Mouse (Mus musculus) MEL-GATA-1-ER (cell line): ENCODE measurements around the gene Tctn1.

Experiments
- DNase-seq: peaks from one replicate; pipeline ENCODE4 v3.0.0-alpha.2; 2012; ENCODE audit warnings: low read depth; ENCODE audit errors: extremely low read depth

The Tctn1 gene

GRCm38 (mm10) chr5:122247529-122247928 lies 16.7 kb downstream of the Tctn1 start:
- no peak for DNase-seq

GRCm38 (mm10) chr5:122246547-122247167 lies 17.6 kb downstream of the Tctn1 start:
- no peak for DNase-seq

GRCm38 (mm10) chr5:122245186-122245585 lies 19.1 kb downstream of the Tctn1 start:
- no peak for DNase-seq

GRCm38 (mm10) chr5:122243781-122244523 lies 20.3 kb downstream of the Tctn1 start:
- no peak for DNase-seq

- DNase-seq: no peak
Measured at GRCm38 (mm10) chr5:122242521-122243123, 21.6 kb downstream of the Tctn1 start.

- no peak for DNase-seq
Measured at GRCm38 (mm10) chr5:122240989-122241388, 23.3 kb downstream of the Tctn1 start.

GRCm38 (mm10) chr5:122240521-122240920 lies 23.7 kb downstream of the Tctn1 start:
- no peak for DNase-seq

- DNase-seq: no peak
Measured at GRCm38 (mm10) chr5:122239618-122240017, 24.6 kb downstream of the Tctn1 start.

- no peak for DNase-seq
Measured at GRCm38 (mm10) chr5:122237200-122237599, 27.1 kb downstream of the Tctn1 start.

GRCm38 (mm10) chr5:122235196-122235836 lies 28.9 kb downstream of the Tctn1 start:
- DNase-seq: no peak

GRCm38 (mm10) chr5:122234319-122235195 lies 29.7 kb downstream of the Tctn1 start:
- DNase-seq: no peak

GRCm38 (mm10) chr5:122233695-122234094 lies 30.6 kb downstream of the Tctn1 start:
- DNase-seq: no peak

- DNase-seq: no peak
Measured at GRCm38 (mm10) chr5:122233077-122233581, 31.1 kb downstream of the Tctn1 start.

GRCm38 (mm10) chr5:122232004-122232403 lies 32.3 kb downstream of the Tctn1 start:
- no peak for DNase-seq

GRCm38 (mm10) chr5:122231431-122231830 lies 32.8 kb downstream of the Tctn1 start:
- no peak for DNase-seq

GRCm38 (mm10) chr5:122230816-122231215 lies 33.4 kb downstream of the Tctn1 start:
- no peak for DNase-seq

GRCm38 (mm10) chr5:122228772-122229171 lies 35.5 kb downstream of the Tctn1 start:
- DNase-seq: no peak

GRCm38 (mm10) chr5:122228271-122228765 lies 35.9 kb downstream of the Tctn1 start:
- no peak for DNase-seq

GRCm38 (mm10) chr5:122224291-122224690 lies 40.0 kb downstream of the Tctn1 start:
- DNase-seq: no peak

- no peak for DNase-seq
Measured at GRCm38 (mm10) chr5:122221085-122221484, 43.2 kb downstream of the Tctn1 start.
